Mouse (Mus musculus) left cerebral cortex, adult 18-20 months (tissue): ENCODE measurements around the gene Foxo4. TPM values are rescaled to one million over a fixed set of nuclear protein-coding genes. Genes with fewer than 3 reads are reported as not detected.

Source experiments
- DNase-seq, 2 experiments: peaks; one replicate each; pipeline ENCODE4 v3.0.0; 2021 to 2022; ENCODE audit warnings: low spot score in 2 of 2, mixed read lengths in 1 of 2
- total RNA-seq, 2 experiments: library from RNA; stranded (reverse); gene quantifications; 2 replicates each; pipeline ENCODE4 v1.2.3; 2021

Foxo4 gene
- total RNA-seq, 2 experiments from 2014 or later: 16.1 to 19.1 TPM

GRCm38 (mm10) chrX:101289037-101289436 lies 34.7 kb downstream of the Foxo4 start:
- DNase-seq: no peak

- DNase-seq: no peak
Observed at GRCm38 (mm10) chrX:101290111-101290510, 35.8 kb downstream of the Foxo4 start.

GRCm38 (mm10) chrX:101299055-101299454 lies 44.7 kb downstream of the Foxo4 start, which contains the start of gene Nlgn3:
Gene Nlgn3, plus strand, starts transcription at chrX:101299168.
- DNase-seq: peak; percentile 39 to 42

- DNase-seq: no peak
Observed at GRCm38 (mm10) chrX:101299473-101300426, 45.4 kb downstream of the Foxo4 start.

- no peak for DNase-seq
Observed at GRCm38 (mm10) chrX:101300427-101301030, 46.2 kb downstream of the Foxo4 start.

GRCm38 (mm10) chrX:101301654-101302053 lies 47.3 kb downstream of the Foxo4 start:
- no peak for DNase-seq

- no peak for DNase-seq
Observed at GRCm38 (mm10) chrX:101304646-101305045, 50.3 kb downstream of the Foxo4 start.

GRCm38 (mm10) chrX:101309299-101309698 lies 55.0 kb downstream of the Foxo4 start:
- peak in 1 of 2 experiments; percentile 44 for DNase-seq

Other genes starting within 250 kb of the Foxo4 start
- gene Tex11, start 194.9 kb upstream of the Foxo4 start, total RNA-seq: not detected
- gene Slc7a3, start 168.5 kb upstream of the Foxo4 start, total RNA-seq: 1 to 10 TPM; 6.0 to 6.1 TPM
- 10 to 100 TPM; 75.7 to 80.7 TPM for gene Snx12, start 32.0 kb upstream of the Foxo4 start, total RNA-seq
- gene Gm614, start 9.5 kb downstream of the Foxo4 start, total RNA-seq: not detected
- 1 to 10 TPM in 1 of 2 experiments, under 1 TPM in 1; 0.86 to 1.3 TPM for gene Il2rg, start 13.7 kb downstream of the Foxo4 start, total RNA-seq
- not detected for gene Gm20489, start 14.5 kb downstream of the Foxo4 start, total RNA-seq
- 10 to 100 TPM; 20.5 to 22.3 TPM for gene Med12, start 19.5 kb downstream of the Foxo4 start, total RNA-seq
- gene Nlgn3, start 44.6 kb downstream of the Foxo4 start, total RNA-seq: 100 to 1,000 TPM; 144 to 152 TPM
- gene Gjb1, start 121.8 kb downstream of the Foxo4 start, total RNA-seq: 1 to 10 TPM; 8.9 to 9.8 TPM
- 100 to 1,000 TPM; 132 to 140 TPM for gene Zmym3, start 166.3 kb downstream of the Foxo4 start, total RNA-seq
- 100 to 1,000 TPM; 113 to 121 TPM for gene Nono, start 174.8 kb downstream of the Foxo4 start, total RNA-seq
- gene Itgb1bp2, start 194.6 kb downstream of the Foxo4 start, total RNA-seq: 1 to 10 TPM in 1 of 2 experiments, under 1 TPM in 1; 0.47 to 1.1 TPM